Mouse (Mus musculus) spleen, adult 18-20 months (tissue): ENCODE measurements around the gene Map3k6.

Source experiments
- DNase-seq, 2 experiments: peaks; one replicate each; pipeline ENCODE4 v3.0.0; 2022; ENCODE audit warnings: mixed read lengths in 2 of 2

The Map3k6 gene

DNA sequence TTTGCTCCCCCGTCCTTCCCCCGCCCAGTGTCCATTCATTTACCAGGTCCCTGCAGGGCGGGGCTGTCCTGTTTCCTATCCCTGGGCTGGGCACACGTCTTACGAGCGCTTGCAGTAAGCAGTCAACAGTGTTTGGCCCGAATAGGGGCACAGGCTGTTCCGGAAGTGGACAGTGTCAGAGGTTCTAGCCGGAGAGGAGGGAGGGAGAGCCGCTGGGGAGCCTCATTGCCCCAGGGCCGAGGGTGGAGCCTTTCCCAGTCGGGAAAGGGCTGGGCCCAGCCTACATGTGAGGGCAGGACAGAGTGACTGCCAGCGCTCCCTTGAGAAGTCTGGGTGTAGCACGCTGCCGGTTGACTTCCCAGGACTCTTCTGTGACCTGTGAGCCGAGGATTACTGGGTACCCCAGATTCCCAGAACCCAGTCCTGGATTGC is at the start of gene Map3k6:
Gene Map3k6, plus strand, starts transcription at position 329 of the 432 bp plus-strand sequence.
- DNase-seq = peak; percentile 32 to 40

DNA sequence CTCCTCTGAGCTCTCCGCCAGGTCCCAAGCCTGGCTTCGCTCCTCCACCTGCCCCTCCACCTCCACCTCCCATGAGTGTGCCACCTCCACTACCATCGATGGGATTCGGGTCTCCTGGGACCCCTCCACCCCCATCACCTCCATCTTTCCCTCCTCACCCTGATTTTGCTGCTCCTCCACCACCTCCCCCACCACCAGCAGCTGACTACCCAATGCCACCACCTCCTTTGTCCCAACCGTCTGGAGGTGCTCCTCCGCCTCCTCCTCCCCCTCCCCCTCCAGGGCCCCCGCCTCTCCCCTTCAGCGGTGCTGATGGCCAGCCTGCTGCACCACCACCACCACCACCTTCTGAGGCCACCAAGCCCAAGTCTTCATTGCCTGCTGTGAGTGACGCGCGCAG is 46.1 kb upstream of the Map3k6 start:
- no peak for DNase-seq

DNA sequence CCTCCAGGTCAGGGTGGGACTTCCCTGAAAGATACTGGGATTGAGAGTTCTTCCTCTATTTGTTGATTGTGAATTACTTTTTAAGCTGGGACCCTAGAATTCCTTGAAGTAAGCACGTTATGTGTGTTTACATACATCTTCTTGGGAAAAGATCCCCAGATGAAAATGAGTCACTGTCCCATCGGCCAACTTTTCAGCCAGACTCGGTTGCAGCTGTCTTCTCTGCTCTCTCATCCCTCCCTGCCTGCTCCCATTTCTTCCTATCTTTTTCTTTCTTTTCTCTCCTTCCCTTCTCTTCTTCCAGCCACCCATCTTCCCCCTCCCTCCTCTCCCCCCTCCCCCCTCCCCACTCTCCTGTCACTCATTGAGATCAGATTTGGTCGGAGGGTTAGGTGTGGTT is 45.6 kb upstream of the Map3k6 start:
- no peak for DNase-seq

DNA sequence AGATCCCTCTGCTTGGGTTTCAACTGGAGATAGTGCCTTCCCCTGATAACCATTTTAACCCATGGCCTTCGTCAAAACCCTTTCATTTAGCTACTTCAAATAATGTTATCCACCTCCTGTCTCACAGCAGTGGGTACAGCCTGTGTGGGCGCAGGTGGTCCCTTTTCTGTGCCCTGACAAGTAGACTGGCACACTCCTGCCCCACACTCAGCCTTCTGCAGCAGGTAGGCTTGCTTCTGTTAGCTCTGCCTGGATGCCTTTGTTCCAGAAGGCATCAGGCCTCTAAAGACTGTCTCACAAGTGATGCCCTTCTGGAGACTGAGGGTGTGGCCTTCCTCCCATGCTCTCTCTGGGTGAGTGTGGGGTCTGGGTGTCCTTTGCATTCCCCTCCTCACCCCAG is 44.5 kb upstream of the Map3k6 start:
- no peak for DNase-seq

DNA sequence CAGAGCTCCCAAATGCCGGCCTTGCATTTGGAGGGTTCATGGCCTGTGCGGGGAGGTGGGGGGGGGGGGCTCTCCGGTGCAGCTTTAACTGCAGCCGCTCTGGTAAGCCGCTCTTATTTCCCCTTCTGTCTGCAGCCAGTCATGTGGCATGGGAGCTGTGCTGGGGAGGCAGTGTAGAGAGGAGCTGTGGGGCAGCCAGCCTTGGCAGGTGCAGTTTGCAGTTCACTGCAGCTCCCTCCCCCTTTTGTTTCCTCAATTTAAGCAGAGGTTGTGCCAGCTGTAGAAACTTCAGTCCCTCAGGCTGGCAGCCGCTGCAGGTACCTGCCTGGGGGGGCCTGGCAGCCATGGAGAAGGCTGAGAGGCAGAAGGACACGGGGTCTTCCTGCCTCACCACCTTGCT is 43.8 kb upstream of the Map3k6 start:
- DNase-seq = peak; percentile 43 to 60

DNA sequence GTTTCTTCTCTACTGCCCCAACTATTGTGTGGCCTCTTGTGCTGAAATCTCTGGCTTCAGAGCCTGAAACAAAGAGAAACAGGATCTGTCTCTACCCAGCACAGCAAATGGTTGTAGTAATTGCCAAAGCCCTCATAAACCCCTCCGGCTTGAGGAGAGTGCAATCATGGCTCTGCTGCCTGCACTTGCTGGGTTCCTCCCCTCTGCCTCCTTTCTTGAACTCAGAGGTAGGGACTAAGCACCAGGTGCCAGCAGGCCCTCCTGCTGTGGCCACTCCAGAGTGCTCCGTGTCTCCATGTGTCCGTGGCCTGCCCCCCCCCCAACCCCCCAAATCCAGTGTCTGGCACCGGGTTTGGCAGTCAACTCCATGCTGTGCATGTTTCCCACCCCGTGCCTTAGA is 43.3 kb upstream of the Map3k6 start:
- no peak for DNase-seq

DNA sequence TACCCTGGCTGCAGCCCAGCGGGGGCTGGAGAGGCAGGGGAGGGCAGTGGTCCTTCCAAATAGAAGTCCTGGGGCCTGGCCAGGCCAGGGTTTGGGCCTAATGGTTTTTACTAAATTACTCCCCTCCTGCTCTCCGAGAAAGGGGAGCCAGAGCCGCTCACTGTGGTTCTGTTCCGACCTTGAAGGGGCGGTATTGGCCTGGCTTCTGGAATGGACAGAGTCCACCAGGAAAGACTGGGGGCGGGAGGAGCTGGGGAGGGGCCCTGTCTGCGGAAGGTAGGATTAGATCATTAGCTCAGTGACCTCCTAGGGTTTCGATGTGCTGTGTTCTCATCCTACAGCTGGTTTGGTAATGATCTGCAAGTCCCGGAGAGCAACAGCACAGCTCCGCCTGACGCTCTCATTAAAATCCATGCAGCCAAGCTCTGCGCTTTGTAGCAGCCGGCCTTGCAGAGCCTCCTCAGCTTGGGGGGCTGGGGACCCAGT is 42.8 kb upstream of the Map3k6 start:
- DNase-seq = no peak

DNA sequence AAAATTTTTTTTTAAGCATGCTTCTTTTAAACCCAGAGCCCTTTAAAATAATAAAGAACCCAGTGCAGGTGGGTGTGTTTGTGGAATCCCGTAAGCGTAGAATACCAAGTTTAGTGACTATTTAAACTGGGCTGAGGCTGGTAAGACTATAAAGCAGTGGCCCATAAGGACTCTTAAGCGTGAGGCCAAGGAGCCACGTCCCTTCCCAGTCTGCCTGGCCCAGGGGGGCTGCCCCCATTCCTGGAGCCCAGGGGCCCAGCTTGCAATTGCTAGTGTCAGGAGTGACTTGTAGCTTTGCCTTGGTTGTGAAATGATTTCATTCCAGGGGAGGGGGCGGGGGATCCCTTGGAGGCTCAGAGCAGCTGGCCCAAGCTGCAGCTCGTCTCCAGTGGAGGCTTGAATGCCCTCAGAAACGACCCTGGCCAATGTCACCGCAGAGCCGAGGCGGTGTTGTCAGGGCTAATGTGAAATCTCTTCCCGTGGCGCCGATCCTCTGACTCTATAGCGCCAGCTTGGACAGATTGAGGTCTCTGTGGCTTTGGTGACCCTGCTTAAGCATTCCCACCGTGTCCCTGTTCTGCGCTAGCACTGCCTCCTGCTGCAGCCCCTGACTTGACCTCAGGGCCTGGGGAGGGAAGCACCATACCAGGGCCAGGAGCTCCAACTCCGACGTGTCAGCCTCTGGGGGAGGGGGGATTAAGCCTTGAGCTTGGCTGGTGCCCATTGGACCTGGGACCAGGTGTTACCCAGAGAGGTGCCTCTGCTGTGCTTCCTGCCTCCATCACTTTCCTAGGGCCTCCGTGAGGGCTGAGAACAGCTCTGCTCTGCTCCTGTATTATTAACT is 42.1 kb upstream of the Map3k6 start:
- DNase-seq = no peak

DNA sequence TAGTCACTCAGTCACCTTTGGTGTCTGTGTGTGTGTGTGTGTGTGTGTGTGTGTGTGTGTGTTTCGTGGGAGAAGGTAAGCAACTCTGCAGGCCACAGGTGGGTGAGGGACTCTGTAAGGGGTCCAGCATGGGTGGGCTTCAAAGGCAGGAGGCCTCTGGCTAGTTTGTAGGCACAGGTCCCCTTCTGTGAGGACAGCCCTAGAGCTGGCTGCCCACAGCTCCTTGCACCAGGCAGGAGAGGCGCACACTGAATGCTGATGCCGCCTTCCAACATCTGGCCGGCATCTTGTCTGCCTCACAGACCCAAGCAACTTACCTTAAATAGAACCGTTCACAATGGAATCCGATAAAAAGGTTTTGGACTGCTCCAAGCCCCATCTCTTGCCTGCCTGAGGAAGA is 40.9 kb upstream of the Map3k6 start:
- no peak for DNase-seq

DNA sequence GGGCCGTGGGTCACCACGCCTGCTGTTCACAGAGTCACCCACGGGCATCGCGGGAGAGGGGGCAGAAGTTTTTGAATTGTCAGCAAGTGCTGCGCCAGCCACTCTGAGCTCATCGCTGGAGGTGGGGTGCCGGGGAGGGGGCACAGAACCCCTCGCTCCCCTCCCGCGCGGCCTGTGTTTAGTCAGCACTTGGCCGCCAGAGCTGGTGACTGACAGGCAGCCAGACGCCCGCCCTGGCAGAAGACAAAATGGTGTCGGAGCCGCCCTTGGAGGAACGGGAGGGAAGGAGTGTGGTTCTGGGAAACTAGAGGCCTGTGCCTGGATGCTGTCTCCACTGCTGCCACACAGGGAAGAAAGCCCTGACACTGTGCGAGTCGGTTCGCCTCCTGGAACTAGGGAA is 40.3 kb upstream of the Map3k6 start:
- no peak for DNase-seq

DNA sequence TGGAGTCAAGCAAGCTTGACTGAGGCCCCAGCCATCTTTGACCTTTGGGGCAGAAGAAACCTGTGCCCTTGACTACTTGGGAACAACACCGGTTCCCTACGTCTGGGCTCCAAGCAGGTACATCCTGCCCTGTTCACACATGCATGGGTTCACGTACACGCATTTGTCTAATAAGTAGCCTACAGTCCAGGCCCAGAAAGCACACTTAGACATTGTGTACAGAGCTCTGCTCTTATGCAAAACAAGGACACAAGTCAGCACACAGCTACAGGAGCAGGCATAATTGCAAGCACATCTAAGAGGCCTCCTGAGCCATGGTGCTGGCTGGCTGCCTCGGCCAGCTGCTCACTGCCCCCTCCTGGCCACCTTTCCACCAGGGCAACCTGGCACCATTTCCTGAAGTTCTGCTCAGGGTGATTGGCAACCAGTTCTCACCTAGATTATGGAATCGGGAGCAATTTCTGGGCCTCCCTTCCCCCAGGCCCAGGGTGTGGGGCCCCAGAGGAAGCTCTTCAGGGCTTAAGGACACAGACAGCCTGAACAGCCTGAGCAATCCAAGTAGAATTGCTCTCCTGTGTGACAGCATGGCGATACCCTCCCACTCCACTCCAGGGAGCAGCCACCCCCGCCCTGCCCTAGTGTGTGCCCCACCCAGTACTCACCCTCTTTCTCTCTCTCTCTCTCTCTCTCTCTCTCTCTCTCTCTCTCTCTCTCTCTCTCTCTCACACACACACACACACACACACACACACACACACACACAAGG is 39.4 kb upstream of the Map3k6 start:
- DNase-seq = peak; percentile 59 to 74

DNA sequence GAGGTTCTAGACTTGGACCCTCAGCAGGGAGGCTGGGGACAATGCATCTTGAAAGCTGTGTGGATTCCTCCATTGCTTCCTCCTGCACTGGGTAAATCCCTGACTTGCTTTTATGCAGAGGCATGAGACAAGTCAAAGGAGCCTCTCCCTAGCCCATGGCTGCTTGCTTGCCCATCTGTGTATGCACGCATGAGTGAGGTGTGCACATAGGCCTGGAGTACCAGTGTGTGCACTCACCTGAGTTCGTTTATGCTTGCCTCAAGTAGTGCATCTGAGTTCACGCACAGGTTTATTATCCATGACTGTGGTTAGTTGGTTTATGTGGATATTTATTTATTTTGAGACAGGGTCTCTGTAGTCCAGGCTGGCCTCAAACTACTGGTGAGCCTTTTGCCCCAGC is 38.4 kb upstream of the Map3k6 start:
- DNase-seq = no peak

DNA sequence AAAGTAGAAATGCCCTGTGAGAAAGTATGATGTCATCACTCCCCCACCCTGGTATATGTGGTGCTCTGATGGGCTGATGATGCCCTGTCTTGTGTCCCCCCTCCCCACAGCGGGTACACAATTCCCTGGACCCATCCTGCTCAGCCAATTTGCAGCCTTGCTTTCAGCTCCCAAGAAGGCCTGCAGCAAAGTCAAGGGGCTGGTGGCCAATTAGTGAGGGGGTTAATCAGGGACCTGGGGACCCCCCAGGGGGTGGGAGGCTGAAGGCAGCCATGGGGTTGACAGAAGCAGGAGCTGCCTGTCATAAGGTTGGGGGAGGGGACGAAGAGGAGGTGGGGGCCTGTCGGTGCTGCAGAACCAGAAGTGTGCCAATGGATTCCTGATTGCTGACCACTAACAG is 37.0 kb upstream of the Map3k6 start:
- DNase-seq = no peak

DNA sequence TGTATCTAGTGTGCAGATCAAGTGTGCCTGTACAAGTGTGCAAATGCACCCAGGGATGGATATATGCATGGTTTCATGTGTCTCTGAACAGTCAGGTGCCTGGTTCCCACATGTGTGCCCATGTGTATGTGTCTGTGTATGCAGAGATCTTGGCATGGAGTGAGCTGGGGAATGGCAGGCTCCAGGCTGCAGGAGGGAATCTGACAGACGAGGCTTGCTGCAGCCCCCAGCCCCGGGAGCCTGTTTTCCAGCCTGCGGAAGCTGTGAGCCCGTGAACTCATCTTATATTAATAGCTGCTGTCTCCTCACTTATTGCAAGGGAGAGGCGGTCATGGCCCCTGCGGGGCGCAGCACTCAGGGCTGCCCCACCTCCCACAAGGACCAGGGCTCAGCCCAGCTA is 36.2 kb upstream of the Map3k6 start:
- no peak for DNase-seq

DNA sequence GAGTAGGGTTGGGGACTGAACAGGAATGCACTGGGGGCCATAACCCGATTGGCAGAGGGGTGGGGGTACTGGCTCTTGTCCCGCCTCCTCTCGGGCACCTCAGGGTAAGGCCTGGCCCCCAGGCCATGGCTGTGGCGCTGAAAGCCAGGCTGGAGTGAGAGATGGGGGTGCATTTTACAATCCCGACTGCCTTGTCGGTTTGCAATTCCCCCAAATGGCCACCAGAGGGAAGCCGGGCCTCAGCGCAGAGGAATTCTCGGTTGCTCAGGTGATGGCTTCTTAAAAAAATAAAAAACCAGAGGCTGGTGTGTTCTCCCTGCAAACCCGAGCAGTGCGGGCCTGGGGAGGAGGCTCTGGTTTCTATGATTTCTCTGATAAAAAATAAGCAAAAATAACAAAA is 31.3 kb upstream of the Map3k6 start:
- peak; percentile 31 to 40 for DNase-seq

DNA sequence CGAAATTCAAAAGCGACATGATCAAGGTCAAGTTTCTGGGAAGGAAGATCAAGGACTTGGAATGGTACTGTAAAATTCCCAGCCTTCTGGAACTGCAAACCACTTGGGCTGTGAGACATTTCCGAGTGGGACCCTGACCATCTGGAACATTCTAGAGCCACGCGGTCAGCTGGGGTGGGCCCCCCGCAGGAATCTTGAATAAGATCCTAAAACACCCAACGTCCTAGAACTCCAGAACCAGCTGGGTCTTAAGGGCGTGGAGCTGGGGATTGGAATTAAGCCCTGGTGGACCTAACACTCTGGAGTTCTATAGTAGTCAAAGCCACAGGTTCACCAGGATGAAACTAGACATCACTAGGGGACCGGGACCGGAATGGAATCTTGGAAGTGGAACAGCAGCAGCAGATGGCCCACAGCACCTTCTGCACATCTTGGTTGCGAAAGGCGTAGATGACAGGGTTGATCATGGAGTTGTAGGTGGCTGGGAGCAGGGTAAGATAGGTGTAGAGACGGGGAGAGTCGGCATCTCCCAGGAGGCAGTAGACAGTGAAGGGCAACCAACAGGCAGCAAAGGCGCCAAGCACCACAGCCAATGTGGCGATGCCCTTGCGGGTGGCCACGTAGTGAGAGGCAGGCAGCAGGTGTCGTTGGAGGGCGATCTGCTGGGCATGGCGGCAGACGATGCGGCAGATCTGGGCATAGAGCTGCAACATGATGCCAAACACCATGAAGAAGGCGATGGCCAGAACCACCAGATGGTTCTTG is 30.4 kb upstream of the Map3k6 start:
- DNase-seq = no peak

DNA sequence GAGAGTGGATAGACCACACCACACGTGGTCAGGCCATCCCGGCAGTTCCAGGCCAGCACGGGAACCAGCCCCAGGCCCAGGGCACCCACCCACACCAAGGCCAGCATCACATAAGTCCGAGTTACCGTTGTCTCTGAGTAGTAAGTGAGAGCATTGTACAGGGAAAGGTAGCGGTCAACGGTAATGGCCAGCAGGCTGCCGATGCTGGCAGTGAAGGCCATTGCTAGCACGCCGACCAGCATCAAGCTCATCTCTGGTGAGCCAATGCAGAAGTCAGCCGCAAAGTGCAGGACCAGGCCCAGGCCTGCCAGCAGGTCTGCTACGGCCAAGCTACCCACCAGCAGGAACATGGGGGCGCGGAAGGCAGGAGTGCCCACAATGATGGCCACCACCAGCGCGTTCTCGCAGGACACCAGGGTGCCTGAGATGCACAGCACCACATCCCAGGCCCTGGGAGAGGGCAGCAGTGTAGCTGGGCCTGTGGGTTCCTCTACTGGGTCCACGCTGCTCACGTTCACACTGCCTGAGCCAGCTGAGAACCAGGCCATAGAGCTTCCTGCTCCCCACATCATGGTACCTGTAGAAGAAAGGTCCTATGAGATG is 29.7 kb upstream of the Map3k6 start:
- DNase-seq = no peak

DNA sequence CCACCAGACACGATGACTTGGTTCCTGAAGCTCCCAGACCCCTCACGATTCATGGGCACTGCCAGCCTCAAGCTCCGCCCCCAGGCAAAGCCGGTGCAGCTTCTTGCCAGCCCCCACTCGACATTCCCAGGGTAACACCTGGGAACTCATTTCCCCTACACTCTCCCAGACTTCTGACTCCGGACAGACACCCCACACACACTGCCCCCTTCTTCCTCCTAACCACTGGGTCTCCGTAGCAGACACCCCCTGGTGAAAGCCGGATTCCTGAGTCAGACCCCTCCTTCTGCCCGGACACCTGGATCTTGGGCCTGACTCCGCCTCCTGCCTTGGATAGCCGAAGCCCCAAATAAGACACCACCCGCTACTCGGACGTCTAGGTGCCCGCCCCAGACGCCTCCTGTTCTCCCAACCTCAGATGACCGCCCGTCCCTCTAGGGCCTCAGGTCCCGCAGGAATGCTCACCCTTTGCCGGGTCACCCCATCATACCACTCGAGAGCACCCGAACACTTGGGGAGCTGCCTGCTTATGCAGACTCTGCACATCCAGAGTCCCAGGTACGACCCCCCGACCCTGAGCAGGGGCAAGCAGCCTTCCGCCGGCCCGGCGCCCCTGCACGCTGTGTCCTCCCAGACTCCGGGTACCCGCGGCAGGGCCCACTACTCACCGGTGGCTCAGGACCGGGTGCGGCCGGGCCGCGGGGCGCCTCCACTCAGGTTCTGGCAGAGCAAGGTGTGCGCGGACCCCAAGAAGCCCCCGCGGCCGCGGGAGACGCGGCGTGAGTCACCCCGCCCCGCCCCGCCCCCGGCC is 28.7 kb upstream of the Map3k6 start, which contains the start of the genes Cd164l2 and Gpr3:
Gene Cd164l2, plus strand, starts transcription at position 381 of the 811 bp plus-strand sequence.
Gene Gpr3, minus strand, starts transcription at position 786 of the 811 bp plus-strand sequence.
- DNase-seq = no peak

DNA sequence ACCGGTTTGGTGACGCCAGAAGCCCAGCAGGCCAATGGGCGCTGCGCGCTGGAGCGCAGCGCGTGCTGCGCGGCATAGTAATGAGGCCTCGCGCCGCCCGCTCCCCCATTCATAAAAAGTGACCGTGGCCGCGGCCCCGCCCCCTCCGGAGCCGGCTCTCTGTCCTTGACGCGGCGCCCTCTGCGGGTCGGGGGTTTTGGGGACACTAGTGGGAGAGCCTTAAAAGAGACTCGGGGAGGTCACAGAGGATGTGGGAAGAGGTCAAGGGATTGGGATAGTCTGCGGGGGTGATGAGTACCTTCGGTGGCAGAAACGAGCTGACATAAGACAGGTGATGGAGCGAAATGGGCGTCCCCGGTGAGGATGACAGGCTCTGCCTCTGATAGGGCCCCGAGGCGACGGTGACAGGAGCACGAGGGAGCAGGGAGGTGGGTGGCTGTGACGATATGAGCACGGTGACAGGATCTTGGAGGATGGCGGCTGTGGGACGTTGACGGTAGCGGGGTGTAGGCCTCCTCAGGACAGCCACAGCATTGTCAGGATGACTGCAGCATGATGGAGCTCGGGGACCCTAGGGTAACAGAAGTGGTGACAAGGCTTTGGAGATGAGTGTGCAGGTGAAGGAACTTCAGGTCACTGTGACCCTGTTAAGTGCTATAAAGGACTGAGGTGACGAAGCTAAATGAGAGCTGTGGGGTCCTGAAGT is 27.9 kb upstream of the Map3k6 start:
- DNase-seq = peak; percentile 67 to 79

DNA sequence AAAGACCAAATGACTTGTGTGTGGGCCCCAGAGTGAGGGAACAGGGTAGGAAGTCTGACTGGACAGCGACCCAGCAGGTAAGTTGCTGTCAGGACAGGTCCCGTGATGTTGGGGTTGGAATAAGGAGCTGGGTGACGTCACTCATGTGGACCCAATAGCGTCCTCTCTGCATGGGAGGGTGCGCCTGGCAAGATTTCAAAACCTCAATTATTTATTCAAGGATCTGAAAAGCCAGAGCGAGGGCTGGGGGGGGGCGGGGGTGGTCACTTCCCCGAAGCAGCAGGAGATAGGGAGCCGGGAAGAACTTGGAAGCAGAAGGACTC is 27.4 kb upstream of the Map3k6 start:
- no peak for DNase-seq

DNA sequence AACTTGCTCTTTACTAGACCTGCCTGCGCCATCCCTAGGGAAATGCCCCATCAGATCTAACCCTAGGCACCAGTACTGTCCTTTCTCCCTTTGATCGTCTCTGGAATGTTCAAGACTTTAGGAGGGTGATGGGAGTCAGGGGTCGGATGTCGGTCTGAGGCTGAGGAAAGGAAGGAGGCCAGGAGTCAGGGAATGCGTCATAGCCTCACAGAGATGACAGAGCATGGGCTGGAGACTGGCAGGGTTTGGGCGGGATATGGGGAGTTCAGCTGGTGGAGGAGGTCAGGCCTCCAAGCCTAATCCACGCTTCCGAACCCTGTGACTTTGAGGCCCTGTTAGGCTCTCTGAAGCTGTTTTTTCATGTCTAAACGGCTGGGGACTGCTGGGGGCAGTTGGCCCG is 27.0 kb upstream of the Map3k6 start:
- DNase-seq = no peak
